Mouse (Mus musculus) hindbrain, embryonic 11.5 days (tissue): ENCODE data around the gene Med14. TPM values are rescaled to one million over a fixed set of nuclear protein-coding genes. Genes with fewer than 3 reads are reported as not detected.

Experiments
- ATAC-seq: fragments of 200-750 bp; cut with Nextera tagmentation; 2 replicates; pipeline ENCODE4 v1.8.0; 2017; ENCODE audit warnings: mild to moderate bottlenecking, moderate TSS enrichment, moderate library complexity; ENCODE audit not compliant: low FRiP score
- DNase-seq: peaks from one replicate; pipeline ENCODE4 v3.0.0-alpha.2; 2015; ENCODE audit warnings: low spot score
- H3K27ac ChIP-seq: fragments of 300-500 bp; sonication (generic); 2 replicates; pipeline ENCODE4 v1.5.1; 2014; ENCODE audit warnings: mild to moderate bottlenecking, low read depth, low read length
- H3K27me3 ChIP-seq: fragments of 300-500 bp; sonication (generic); 2 replicates; pipeline ENCODE4 v1.6.1; 2014; ENCODE audit warnings: mild to moderate bottlenecking, low read length, moderate library complexity, mixed read lengths; ENCODE audit not compliant: control insufficient read depth, insufficient read depth
- H3K36me3 ChIP-seq: fragments of 300-500 bp; sonication (generic); 2 replicates; pipeline ENCODE4 v1.6.1; 2014; ENCODE audit warnings: mild to moderate bottlenecking, low read length, moderate library complexity, mixed read lengths; ENCODE audit not compliant: control insufficient read depth, insufficient read depth
- H3K4me1 ChIP-seq: fragments of 300-500 bp; sonication (generic); replicated peaks from 2 replicates; pipeline ENCODE4 v1.6.1; 2014; ENCODE audit warnings: low read length, mixed read lengths; ENCODE audit not compliant: control insufficient read depth, insufficient read depth
- H3K4me2 ChIP-seq: fragments of 300-500 bp; sonication (generic); replicated peaks from 2 replicates; pipeline ENCODE4 v1.6.1; 2014; ENCODE audit warnings: mild to moderate bottlenecking, low read depth, low read length
- H3K4me3 ChIP-seq: fragments of 300-500 bp; sonication (generic); 2 replicates; pipeline ENCODE4 v1.5.1; 2014; ENCODE audit warnings: low read depth, low read length
- H3K9ac ChIP-seq: fragments of 300-500 bp; sonication (generic); 2 replicates; pipeline ENCODE4 v1.6.1; 2014; ENCODE audit warnings: low read depth, low read length
- H3K9me3 ChIP-seq: fragments of 300-500 bp; sonication (generic); 2 replicates; pipeline ENCODE4 v1.6.1; 2016; ENCODE audit warnings: low read length; ENCODE audit not compliant: control insufficient read depth
- WGBS: fragments of 180-500 bp; shearing (Covaris S2); extraction: QIAGEN DNeasy Blood & Tissue Kit; methylation state at CpG from one replicate; pipeline ENCODE4 v1.1.7; 2014; 5-methylcytosine and 5-hydroxymethylcytosine counted together
- polyA plus RNA-seq: library from polyadenylated mRNA; unstranded; fragments of >200 nt; fragmentation: Nextera tagmentation; extraction: Ambion mirVana; gene quantifications from 2 replicates; pipeline ENCODE4 v1.2.1, GENCODE M21; 2014

The Med14 gene
- polyA plus RNA-seq, 1 experiment from 2014 or later, result 23.0 TPM

GRCm38 (mm10) chrX:12716036-12716435, 45.8 kb downstream of the Med14 start:
- no peak overlapping the region for H3K4me3 ChIP-seq
- H3K9ac ChIP-seq, result no peak overlapping the region
- H3K27ac ChIP-seq, result no peak overlapping the region
- no peaks in the 10 kb centered on the region for H3K4me1 ChIP-seq
- no peaks in the 10 kb centered on the region for H3K9me3 ChIP-seq
- no peak overlapping the region for H3K4me2 ChIP-seq
- H3K36me3 ChIP-seq, result no peaks in the 10 kb centered on the region
- ATAC-seq (no peak), DNase-seq (no peak)
- H3K27me3 ChIP-seq, result no peaks in the 10 kb centered on the region
- 84% methylated on average over 4 of the region's 4 CpGs for WGBS

- DNase-seq (no peak), ATAC-seq (no peak)
- Histone ChIP-seq H3K36me3 (no peaks in the 10 kb centered on the region), H3K27me3 (no peaks in the 10 kb centered on the region), H3K4me3 (no peak overlapping the region), H3K9ac (no peak overlapping the region), H3K9me3 (no peaks in the 10 kb centered on the region), H3K4me2 (no peak overlapping the region), H3K27ac (no peak overlapping the region), H3K4me1 (no peaks in the 10 kb centered on the region)
- WGBS, result 94% methylated on average over 7 of the region's 7 CpGs
Measured at GRCm38 (mm10) chrX:12713796-12714195, 48.1 kb downstream of the Med14 start.

GRCm38 (mm10) chrX:12686910-12687309, 75.0 kb downstream of the Med14 start:
- ATAC-seq (no peak), DNase-seq (no peak)
- Histone ChIP-seq H3K4me1 (no peaks in the 10 kb centered on the region), H3K4me2 (no peak overlapping the region), H3K9ac (no peak overlapping the region), H3K27ac (no peak overlapping the region), H3K36me3 (no peaks in the 10 kb centered on the region), H3K9me3 (no peaks in the 10 kb centered on the region), H3K4me3 (no peak overlapping the region), H3K27me3 (no peaks in the 10 kb centered on the region)
- WGBS, result 84% methylated on average over 8 of the region's 8 CpGs

DNA sequence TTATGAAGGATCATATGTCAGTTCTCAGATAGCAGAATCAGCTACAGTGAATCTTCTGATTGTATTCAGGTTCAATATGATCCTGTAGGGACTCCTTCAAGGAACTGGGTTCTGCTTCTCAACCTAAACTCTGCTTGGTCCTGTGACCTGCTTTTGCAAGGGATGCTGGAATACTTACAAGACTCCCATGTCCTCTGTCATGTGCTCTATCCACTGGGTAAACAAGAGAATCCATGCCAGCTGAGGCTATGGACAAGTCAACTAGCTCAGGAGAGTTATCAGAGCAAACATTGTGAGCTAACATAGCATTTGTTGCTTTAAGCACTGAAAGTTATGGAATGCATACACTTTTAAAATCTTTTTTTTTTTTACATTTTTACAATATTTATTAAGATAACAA, 75.8 kb downstream of the Med14 start:
- no peak overlapping the region for H3K27ac ChIP-seq
- ATAC-seq (no peak), DNase-seq (no peak)
- H3K9me3 ChIP-seq, result no peaks in the 10 kb centered on the region
- H3K4me1 ChIP-seq, result no peaks in the 10 kb centered on the region
- H3K27me3 ChIP-seq, result no peaks in the 10 kb centered on the region
- no peak overlapping the region for H3K4me3 ChIP-seq
- H3K9ac ChIP-seq, result no peak overlapping the region
- no peaks in the 10 kb centered on the region for H3K36me3 ChIP-seq
- H3K4me2 ChIP-seq, result no peak overlapping the region

DNA sequence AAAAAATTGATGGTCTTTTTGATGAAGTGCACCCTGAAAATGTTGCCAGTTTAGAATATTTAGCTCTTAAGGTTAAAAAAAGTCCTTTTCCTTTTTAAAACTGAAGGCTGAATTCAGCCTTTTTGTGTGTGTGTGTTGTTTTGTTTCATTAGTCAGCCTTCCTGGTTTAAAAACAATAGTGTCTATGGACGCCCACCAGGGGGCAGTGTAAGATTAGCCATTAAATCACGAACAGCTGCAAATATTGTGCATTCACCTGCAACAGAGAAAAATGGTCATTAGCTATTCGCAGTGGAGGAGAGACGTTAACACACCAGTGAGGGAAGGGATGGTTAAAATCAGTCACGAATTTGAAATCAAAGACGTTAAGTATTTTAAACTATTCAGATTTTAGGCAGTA, 84.5 kb downstream of the Med14 start:
- 40% methylated on average over 6 of the region's 6 CpGs for WGBS
- Histone ChIP-seq H3K27me3 (no peaks in the 10 kb centered on the region; the same call in 1 of the 2 replicates), H3K36me3 (no peaks in the 10 kb centered on the region), H3K4me1 (no peaks in the 10 kb centered on the region), H3K4me2 (no peak overlapping the region), H3K9ac (no peak overlapping the region), H3K4me3 (no peak overlapping the region), H3K27ac (no peak overlapping the region), H3K9me3 (no peaks in the 10 kb centered on the region)
- no peak for ATAC-seq
- peak; percentile 77 for DNase-seq

GRCm38 (mm10) chrX:12673054-12673775, 88.7 kb downstream of the Med14 start, which contains the start of gene 1810030O07Rik:
1810030O07Rik (minus strand) TSS chrX:12673668.
- Histone ChIP-seq H3K27me3 (no peaks in the 10 kb centered on the region; the same call in 1 of the 2 replicates), H3K9ac (peak within 1 kb of the TSS; percentile 55), H3K4me3 (peak within 1 kb of the TSS; percentile 57), H3K9me3 (no peaks in the 10 kb centered on the region), H3K4me2 (peak within 1 kb of the TSS; percentile 41), H3K4me1 (no peaks in the 10 kb centered on the region), H3K27ac (peak within 1 kb of the TSS; percentile 43; the same call in 1 of the 2 replicates), H3K36me3 (no peaks in the 10 kb centered on the region)
- WGBS, result 7% methylated on average over 42 of the region's 42 CpGs
- DNase-seq, result peak; percentile 82
- peak; percentile 100 for ATAC-seq

DNA sequence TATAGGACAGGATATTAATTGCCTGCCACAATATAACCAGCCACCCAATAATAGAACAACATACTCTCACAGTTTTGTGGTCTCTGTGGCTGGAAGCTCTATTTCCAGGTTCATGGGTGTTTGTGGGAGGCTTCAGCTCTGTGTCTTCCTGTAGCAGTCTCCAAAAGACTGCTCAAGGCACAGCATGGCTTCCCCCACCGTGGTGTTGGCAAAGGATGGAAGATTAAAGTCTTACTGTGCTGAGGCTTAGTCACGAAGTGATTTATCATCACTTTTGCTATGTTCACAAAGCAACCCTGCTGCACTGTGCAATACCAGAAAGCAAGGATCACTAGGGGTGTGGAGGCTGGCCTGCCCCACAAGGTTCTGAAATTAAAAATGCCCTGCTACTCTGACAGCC, 108.0 kb downstream of the Med14 start:
- no peak overlapping the region for H3K4me2 ChIP-seq
- no peaks in the 10 kb centered on the region for H3K4me1 ChIP-seq
- no peak overlapping the region for H3K27ac ChIP-seq
- ATAC-seq (no peak), DNase-seq (no peak)
- H3K4me3 ChIP-seq, result no peak overlapping the region
- WGBS, result 73% methylated on average over 2 of the region's 2 CpGs
- H3K9ac ChIP-seq, result no peak overlapping the region
- no peaks in the 10 kb centered on the region for H3K9me3 ChIP-seq
- H3K36me3 ChIP-seq, result no peaks in the 10 kb centered on the region; the same call in 1 of the 2 replicates
- no peaks in the 10 kb centered on the region for H3K27me3 ChIP-seq

- DNase-seq (no peak), ATAC-seq (no peak)
- H3K27me3 ChIP-seq, result no peaks in the 10 kb centered on the region
- H3K4me3 ChIP-seq, result no peak overlapping the region
- no peak overlapping the region for H3K27ac ChIP-seq
- H3K4me1 ChIP-seq, result no peaks in the 10 kb centered on the region
- no peak overlapping the region for H3K9ac ChIP-seq
- 91% methylated on average over 16 of the region's 16 CpGs for WGBS
- H3K9me3 ChIP-seq, result no peaks in the 10 kb centered on the region
- H3K4me2 ChIP-seq, result no peak overlapping the region
- no peaks in the 10 kb centered on the region; the same call in 1 of the 2 replicates for H3K36me3 ChIP-seq
Measured at GRCm38 (mm10) chrX:12651906-12652305, 110.0 kb downstream of the Med14 start.
